Mouse (Mus musculus) myocyte (in vitro differentiated cells): Measurements from ENCODE around the gene Ntrk3.

ENCODE experiments used
- E2F4 ChIP-seq: IDR thresholded peaks from one replicate; pipeline ENCODE4 v1.6.1; 2011; ENCODE audit warnings: mild to moderate bottlenecking, control low read depth, moderate library complexity; ENCODE audit not compliant: insufficient read depth
- MAX ChIP-seq: IDR thresholded peaks from one replicate; pipeline ENCODE4 v1.6.1; 2011; ENCODE audit warnings: low read depth, mild to moderate bottlenecking, control low read depth
- MYOD1 ChIP-seq, 3 experiments: IDR thresholded peaks; one replicate each; pipeline ENCODE4 v1.6.1; 2011; ENCODE audit warnings: control low read depth in 2 of 3, low read depth in 2 of 3, mild to moderate bottlenecking in 2 of 3, moderate library complexity in 1 of 3; ENCODE audit not compliant: insufficient read length in 2 of 3, control insufficient read depth in 1 of 3
- POLR2A ChIP-seq: IDR thresholded peaks from one replicate; pipeline ENCODE4 v1.6.1; 2011; ENCODE audit warnings: low read depth, mild to moderate bottlenecking, control low read depth, moderate library complexity; ENCODE audit not compliant: insufficient read length
- POLR2AphosphoS2 ChIP-seq: IDR thresholded peaks from one replicate; pipeline ENCODE4 v1.6.1; 2011; ENCODE audit warnings: low read depth, control low read depth; ENCODE audit not compliant: insufficient read length

- no peak for TF ChIP-seq POLR2A
- TF ChIP-seq E2F4, result no peak
- TF ChIP-seq MAX, result no peak
- TF ChIP-seq POLR2AphosphoS2, result no peak
- TF ChIP-seq MYOD1 (IDR thresholded peaks at IDR 0.05; ENCODE audit: control insufficient read depth in 1 of 3, insufficient read length in 2 of 3, low read depth in 2 of 3), result no peak
Observed at GRCm38 (mm10) chr7:78459021-78459420, 278.8 kb downstream of the Ntrk3 start.
